Mouse (Mus musculus): ENCODE measurements at regions not wholly inside any gene's neighbourhood (a gene's known extent, or its start where the extent isn't known, plus 50 kb on each side); places are given as distances from the start of the nearest gene placed in this dataset.

DNA sequence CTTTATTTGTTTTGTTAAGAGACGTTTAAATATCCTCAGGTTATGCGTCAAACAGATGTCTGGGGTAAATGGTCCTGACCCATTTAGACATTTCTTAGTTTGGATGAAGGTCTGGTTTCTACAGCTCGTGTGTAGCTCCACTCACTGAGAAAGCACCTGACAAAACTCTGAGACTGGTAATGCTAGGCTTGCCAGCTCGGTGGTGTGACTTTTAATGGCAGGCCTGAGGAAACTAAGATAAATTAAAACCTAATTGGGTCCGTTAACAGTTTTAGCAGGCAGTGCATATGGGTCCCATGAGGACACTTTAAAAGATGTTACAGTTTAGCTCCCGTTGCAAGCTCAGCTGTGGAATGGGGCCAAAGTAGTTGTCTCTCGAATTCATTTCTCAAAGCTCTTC is 199.5 kb downstream of the Pax1 start:
- no peak for TF ChIP-seq CTCF (IDR thresholded peaks at IDR 0.05; ENCODE audit: low read depth)
- no peak for TF ChIP-seq EP300 (IDR thresholded peaks at IDR 0.05; ENCODE audit: low read depth)

Measured in liver, embryonic 14.5 days (tissue).